Mouse (Mus musculus) liver, embryonic 14.5 days (tissue): ENCODE data around the gene Ktn1. TPM values are rescaled to one million over a fixed set of nuclear protein-coding genes. Genes with fewer than 3 reads are reported as not detected.
A peak's percentile ranks its signal among the peaks of the same experiment; 100 is the strongest.

ENCODE experiments used
- ATAC-seq: fragments of 200-750 bp; cut with Nextera tagmentation; 2 replicates; pipeline ENCODE4 v1.8.0; 2017; ENCODE audit warnings: moderate number of reproducible peaks, mild to moderate bottlenecking, moderate library complexity; ENCODE audit not compliant: insufficient read depth
- DNase-seq, 3 experiments: peaks; one replicate each; pipeline ENCODE4 v3.0.0-alpha.2; 2012 to 2013; ENCODE audit warnings: low read depth in 3 of 3, low spot score in 3 of 3
- H3K27ac ChIP-seq: fragments of 300-500 bp; sonication (generic); 2 replicates; pipeline ENCODE4 v1.5.1; 2014; ENCODE audit warnings: moderate library complexity, mild to moderate bottlenecking, control low read depth, inconsistent platforms
- H3K27me3 ChIP-seq: fragments of 300-500 bp; sonication (generic); 2 replicates; pipeline ENCODE4 v1.6.1; 2014; ENCODE audit warnings: mild to moderate bottlenecking, low read length, moderate library complexity; ENCODE audit not compliant: control insufficient read depth, insufficient read depth
- H3K36me3 ChIP-seq: fragments of 300-500 bp; sonication (generic); replicated peaks from 2 replicates; pipeline ENCODE4 v1.6.1; 2014; ENCODE audit warnings: low read depth; ENCODE audit not compliant: control insufficient read depth, insufficient read depth
- H3K4me1 ChIP-seq, 2 experiments: fragments of 200-500 bp in 1 of 2; fragments of 300-500 bp in 1 of 2; sonication (generic) in 1 of 2; replicated peaks; 2 replicates each; pipeline ENCODE4 v1.6.1; 2012 to 2014; ENCODE audit warnings: antibody characterized with exemption in 1 of 2, inconsistent platforms in 1 of 2, low read length in 1 of 2; ENCODE audit not compliant: control insufficient read depth in 2 of 2, insufficient read depth in 2 of 2
- H3K4me2 ChIP-seq: fragments of 300-500 bp; sonication (generic); 2 replicates; pipeline ENCODE4 v1.6.1; 2014; ENCODE audit warnings: low read depth, mild to moderate bottlenecking, control low read depth, moderate library complexity
- H3K4me3 ChIP-seq, 2 experiments: fragments of 200-500 bp in 1 of 2; fragments of 300-500 bp in 1 of 2; sonication (generic) in 1 of 2; 2 replicates each; pipeline ENCODE4 v1.5.1; 2012 to 2014; ENCODE audit warnings: low read depth in 2 of 2, low read length in 2 of 2, mild to moderate bottlenecking in 2 of 2, control low read depth in 1 of 2, inconsistent platforms in 1 of 2, moderate library complexity in 1 of 2; ENCODE audit not compliant: insufficient read depth in 1 of 2
- H3K9ac ChIP-seq: fragments of 300-500 bp; sonication (generic); replicated peaks from 2 replicates; pipeline ENCODE4 v1.6.1; 2014; ENCODE audit warnings: mild to moderate bottlenecking, control low read depth, moderate library complexity
- H3K9me3 ChIP-seq: fragments of 300-500 bp; sonication (generic); 2 replicates; pipeline ENCODE4 v1.6.1; 2016; ENCODE audit warnings: low read length, mixed read lengths; ENCODE audit not compliant: control insufficient read depth
- CTCF ChIP-seq: IDR thresholded peaks from 2 replicates; pipeline ENCODE4 v1.5.1; 2016; ENCODE audit warnings: antibody characterized with exemption, low read depth, control low read depth
- EP300 ChIP-seq: IDR thresholded peaks from 2 replicates; pipeline ENCODE4 v1.6.1; 2016; ENCODE audit warnings: antibody characterized with exemption, low read depth
- WGBS: fragments of 180-500 bp; shearing (Covaris S2); extraction: QIAGEN DNeasy Blood & Tissue Kit; methylation state at CpG from one replicate; pipeline ENCODE4 v1.1.7; 2014; ENCODE audit not compliant: insufficient replicate concordance; 5-methylcytosine and 5-hydroxymethylcytosine counted together
- polyA plus RNA-seq, 2 experiments: library from polyadenylated mRNA; depleted of rRNA in 1 of 2; stranded (reverse) in 1 of 2; unstranded in 1 of 2; fragments of >200 nt; fragmentation: Nextera tagmentation in 1 of 2; extraction: Ambion mirVana in 1 of 2; gene quantifications; 2 replicates each; pipeline versions ENCODE4 v1.2.1 to v1.2.3; 2012 to 2014

The Ktn1 gene
- polyA plus RNA-seq, 2 experiments, result 7.7 to 11.5 TPM

GRCm38 (mm10) chr14:47626143-47626542 lies 22.1 kb upstream of the Ktn1 start:
- H3K27me3 ChIP-seq, result no peaks in the 10 kb centered on the region
- no peak for ATAC-seq
- TF ChIP-seq CTCF, result no peak
- no peak for TF ChIP-seq EP300
- no peaks in the 10 kb centered on the region for H3K36me3 ChIP-seq
- no peaks in the 10 kb centered on the region for H3K4me1 ChIP-seq
- no peak overlapping the region for H3K27ac ChIP-seq
- H3K9me3 ChIP-seq, result no peaks in the 10 kb centered on the region
- DNase-seq, result no peak
- H3K4me2 ChIP-seq, result no peak overlapping the region
- H3K9ac ChIP-seq, result no peak overlapping the region
- no peak overlapping the region for H3K4me3 ChIP-seq
- 58% methylated on average over 4 of the region's 4 CpGs for WGBS

GRCm38 (mm10) chr14:47626812-47627211 lies 21.4 kb upstream of the Ktn1 start:
- ATAC-seq (no peak), DNase-seq (no peak)
- H3K4me1 ChIP-seq, result no peaks in the 10 kb centered on the region
- H3K9ac ChIP-seq, result no peak overlapping the region
- no peak overlapping the region for H3K4me2 ChIP-seq
- no peaks in the 10 kb centered on the region for H3K36me3 ChIP-seq
- H3K4me3 ChIP-seq, result no peak overlapping the region
- H3K27me3 ChIP-seq, result no peaks in the 10 kb centered on the region
- no peak overlapping the region for H3K27ac ChIP-seq
- 28% methylated on average over 2 of the region's 2 CpGs for WGBS
- H3K9me3 ChIP-seq, result no peaks in the 10 kb centered on the region
- TF ChIP-seq CTCF (no peak), EP300 (no peak)

- H3K9ac ChIP-seq, result no peak overlapping the region
- H3K9me3 ChIP-seq, result no peaks in the 10 kb centered on the region
- 75% methylated on average over 5 of the region's 5 CpGs for WGBS
- no peak for TF ChIP-seq CTCF
- no peak for TF ChIP-seq EP300
- no peak overlapping the region for H3K4me2 ChIP-seq
- no peaks in the 10 kb centered on the region for H3K36me3 ChIP-seq
- no peak for ATAC-seq
- H3K27ac ChIP-seq, result no peak overlapping the region
- no peak for DNase-seq
- H3K4me1 ChIP-seq, result no peaks in the 10 kb centered on the region
- H3K27me3 ChIP-seq, result no peaks in the 10 kb centered on the region
- H3K4me3 ChIP-seq, result no peak overlapping the region
Observed at GRCm38 (mm10) chr14:47627360-47627759, 20.9 kb upstream of the Ktn1 start.

- DNase-seq, result no peak
- no peak overlapping the region for H3K9ac ChIP-seq
- H3K4me2 ChIP-seq, result no peak overlapping the region
- no peaks in the 10 kb centered on the region for H3K9me3 ChIP-seq
- H3K36me3 ChIP-seq, result no peaks in the 10 kb centered on the region
- no peak for TF ChIP-seq EP300
- TF ChIP-seq CTCF, result no peak
- no peak overlapping the region for H3K27ac ChIP-seq
- ATAC-seq, result no peak
- no peak overlapping the region for H3K4me3 ChIP-seq
- H3K4me1 ChIP-seq, result peaks cover 5 to 11% of the 10 kb centered on the region in 2 experiments; a peak in 3 of 4 replicates
- WGBS, result 68% methylated on average over 1 of the region's 1 CpGs
- H3K27me3 ChIP-seq, result no peaks in the 10 kb centered on the region
Observed at GRCm38 (mm10) chr14:47632419-47632818, 15.8 kb upstream of the Ktn1 start.

- Histone ChIP-seq H3K27ac (no peak overlapping the region), H3K9me3 (no peaks in the 10 kb centered on the region), H3K4me2 (no peak overlapping the region; the same call in 1 of the 2 replicates), H3K4me3 (no peak overlapping the region), H3K4me1 (peaks cover 5 to 11% of the 10 kb centered on the region in 2 experiments; a peak in 3 of 4 replicates), H3K36me3 (no peaks in the 10 kb centered on the region), H3K9ac (no peak overlapping the region), H3K27me3 (no peaks in the 10 kb centered on the region)
- TF ChIP-seq EP300, result peak; percentile 53
- no peak for TF ChIP-seq CTCF
- 21% methylated on average over 9 of the region's 9 CpGs for WGBS
- DNase-seq, result peak in 1 of 3 experiments; percentile 22
- peak; percentile 65 for ATAC-seq
Observed at GRCm38 (mm10) chr14:47634410-47634809, 13.8 kb upstream of the Ktn1 start.
